Mouse (Mus musculus) left cerebral cortex, postnatal 14 days (tissue): Measurements from ENCODE around the gene Xrcc4. TPM values are rescaled to one million over a fixed set of nuclear protein-coding genes. Genes with fewer than 3 reads are reported as not detected.
"Not testable (repeated sequence)": the region's sequence is repeated elsewhere in the genome, so short reads cannot be mapped to it uniquely, and the experiment has no call there.

Experiments
- DNase-seq, 2 experiments: peaks; one replicate each; pipeline ENCODE4 v3.0.0; 2021 to 2022; ENCODE audit warnings: low spot score in 2 of 2, mixed read lengths in 1 of 2
- intact Hi-C: fragments of 180-260 bp; cut with DNase I; formaldehyde crosslinking; loops from one replicate; pipeline ENCODE4 v1.15.1; 2025
- total RNA-seq, 2 experiments: library from RNA; stranded (reverse); gene quantifications; 2 replicates each; pipeline ENCODE4 v1.2.3; 2021

Xrcc4 gene
- total RNA-seq, 2 experiments from 2014 or later, result 13.7 to 18.0 TPM

DNA sequence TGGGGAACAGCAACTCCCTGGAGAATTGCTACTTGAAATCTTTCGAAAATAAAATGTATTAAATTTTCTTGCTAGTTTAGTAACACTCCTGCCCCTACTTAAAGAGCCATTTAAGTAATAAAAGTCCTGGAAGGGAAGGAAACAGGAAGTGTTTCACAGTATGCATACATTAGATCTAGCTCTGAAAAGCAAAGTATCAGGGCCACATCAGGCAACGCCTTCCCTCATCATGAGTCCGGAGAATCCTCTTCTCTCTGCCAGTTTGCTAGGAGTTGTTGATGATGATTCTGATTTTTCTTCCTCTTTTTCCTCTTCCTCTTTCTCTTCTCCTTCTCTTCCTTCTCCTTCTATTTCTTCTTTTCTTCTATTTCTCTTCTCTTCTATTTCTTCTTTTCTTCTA is 250.8 kb downstream of the Xrcc4 start:
- no peak for DNase-seq
- intact Hi-C loops, result no loop called here

- DNase-seq, result no peak
- intact Hi-C loops, result no loop called here
Measured at GRCm38 (mm10) chr13:89834485-89834884, 254.9 kb downstream of the Xrcc4 start.

DNA sequence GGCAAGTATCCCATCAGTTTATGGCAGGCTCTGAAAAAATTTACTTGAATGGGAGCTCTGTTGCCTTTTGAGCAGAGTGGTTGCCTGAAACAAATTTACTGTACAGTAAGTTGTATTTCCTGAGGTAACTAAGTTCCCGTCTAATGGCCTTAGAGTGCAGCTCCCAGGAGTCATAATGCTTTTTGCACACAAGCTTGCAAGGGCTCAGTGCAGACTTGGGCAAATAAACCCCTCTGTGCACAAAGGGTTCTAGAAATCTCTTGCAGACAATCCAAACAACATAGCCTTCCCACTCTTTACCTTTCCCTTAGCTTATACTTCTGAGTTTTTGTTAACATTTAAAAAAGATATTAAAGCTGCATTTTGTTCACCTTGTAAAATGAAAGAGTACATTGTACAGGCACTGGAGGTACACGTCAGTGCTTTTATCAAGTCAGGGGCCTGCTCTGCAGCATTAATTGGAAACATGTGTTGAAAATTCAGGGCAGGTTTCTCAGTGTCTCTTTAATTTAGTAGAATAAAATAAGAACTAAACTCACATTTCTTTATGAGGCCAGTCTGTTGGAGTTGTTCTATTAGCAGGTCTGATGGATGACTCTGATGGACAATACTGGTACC is 256.2 kb downstream of the Xrcc4 start:
- no peak for DNase-seq
- intact Hi-C loops, result no loop called here

GRCm38 (mm10) chr13:89828429-89828970 is 260.9 kb downstream of the Xrcc4 start:
- intact Hi-C loops, result no loop called here
- DNase-seq, result no peak

- intact Hi-C loops, result no loop called here
- no peak for DNase-seq
Measured at GRCm38 (mm10) chr13:89827838-89828237, 261.6 kb downstream of the Xrcc4 start.

- intact Hi-C loops, result no loop called here
- no peak for DNase-seq
Measured at GRCm38 (mm10) chr13:89814543-89814942, 274.9 kb downstream of the Xrcc4 start.

GRCm38 (mm10) chr13:89812169-89812568 is 277.2 kb downstream of the Xrcc4 start:
- DNase-seq, result no peak
- intact Hi-C loops, result no loop called here

- DNase-seq, result no peak
Measured at GRCm38 (mm10) chr13:89809024-89809423, 280.4 kb downstream of the Xrcc4 start.

GRCm38 (mm10) chr13:89801901-89802300 is 287.5 kb downstream of the Xrcc4 start:
- DNase-seq, result no peak
- intact Hi-C loops, result no loop called here

More at GRCm38 (mm10) chr13:89809024-89809423, 280.4 kb downstream of the Xrcc4 start:
- intact Hi-C loops, result no loop called here

DNA sequence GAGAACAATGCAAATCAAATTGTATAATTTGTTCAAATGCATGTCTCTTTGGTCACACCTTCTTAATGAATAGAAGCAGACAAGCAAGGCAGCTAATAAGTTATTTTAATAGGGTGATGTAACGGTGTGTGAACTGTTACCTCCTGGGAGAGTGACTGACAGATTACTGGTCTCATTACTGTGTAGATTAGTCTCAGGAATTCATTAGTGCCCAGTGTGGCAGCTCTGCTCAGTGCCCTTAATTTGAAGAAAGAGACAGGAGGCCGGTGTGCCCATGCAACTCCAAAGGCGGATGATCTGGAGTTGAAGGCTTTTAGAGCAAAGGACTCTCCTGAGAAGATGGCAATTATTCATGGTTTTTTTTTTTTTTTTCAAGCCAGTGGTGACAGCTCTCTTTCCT is 291.7 kb downstream of the Xrcc4 start:
- no peak for DNase-seq
- intact Hi-C loops, result no loop called here

GRCm38 (mm10) chr13:89791475-89791874 is 297.9 kb downstream of the Xrcc4 start:
- DNase-seq, result no peak

GRCm38 (mm10) chr13:89782886-89783285 is 306.5 kb downstream of the Xrcc4 start:
- intact Hi-C loops, result no loop called here

More at GRCm38 (mm10) chr13:89791475-89791874, 297.9 kb downstream of the Xrcc4 start:
- intact Hi-C loops, result no loop called here

DNA sequence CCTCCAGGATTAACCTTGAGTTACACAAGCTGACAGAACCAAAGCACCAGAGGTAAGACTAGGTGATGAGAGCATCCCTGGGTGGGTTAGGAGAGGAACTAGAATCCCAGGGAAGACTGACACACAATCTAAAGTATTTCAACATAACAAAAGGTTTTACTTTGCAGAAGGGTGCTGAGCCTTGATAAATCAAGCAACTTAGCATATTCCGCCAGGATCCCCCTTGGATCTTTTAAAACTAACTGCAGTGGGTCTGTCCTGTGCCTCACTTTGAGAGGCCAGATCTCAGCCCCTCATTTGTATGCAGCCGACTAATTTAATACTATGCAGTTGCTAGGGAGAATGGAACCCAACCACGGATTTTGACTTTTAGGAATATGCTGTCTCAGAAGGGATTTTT is 309.1 kb downstream of the Xrcc4 start:
- DNase-seq, result no peak
- intact Hi-C loops, result no loop called here

More at GRCm38 (mm10) chr13:89782886-89783285, 306.5 kb downstream of the Xrcc4 start:
- no peak for DNase-seq

DNA sequence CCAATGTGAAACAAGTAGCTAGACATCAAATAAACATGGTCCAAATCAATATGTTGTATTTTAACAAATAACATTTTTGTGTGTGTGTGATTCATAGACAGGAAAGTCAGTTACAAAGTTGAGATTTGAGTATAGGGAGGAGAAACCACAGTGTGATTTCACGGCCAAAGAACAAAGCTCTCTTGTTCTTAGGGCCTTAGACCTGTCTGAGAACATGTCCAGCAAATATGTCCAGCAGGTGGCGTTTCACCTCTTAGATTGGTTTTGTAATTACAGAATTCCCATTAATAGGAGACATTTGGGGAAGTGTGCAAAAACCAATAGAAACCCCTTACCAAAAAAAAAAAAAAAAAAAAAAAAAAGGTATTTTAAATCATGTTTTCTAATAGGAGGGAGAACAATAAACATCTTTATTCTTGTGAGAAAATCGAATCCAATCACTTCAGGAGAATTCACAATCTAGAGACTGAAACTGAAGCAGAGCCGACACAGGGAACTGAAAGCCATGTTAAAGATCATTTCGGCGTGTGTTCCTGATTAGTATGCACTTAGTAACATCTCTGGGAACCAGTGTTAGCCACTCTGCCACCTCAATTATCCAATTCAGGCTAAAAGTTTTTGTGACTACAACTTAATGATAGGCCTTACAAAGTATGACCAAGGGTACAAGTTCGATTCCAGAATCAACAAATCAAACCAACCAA is 310.0 kb downstream of the Xrcc4 start:
- peak; percentile 30 to 72 for DNase-seq
- intact Hi-C loops, result loop anchor here (5.0 kb wide), 1 partner anchor 1063 kb away; no protein-coding TSS in a partner anchor

- intact Hi-C loops, result loop anchor here (5.0 kb wide), 1 partner anchor 1065 kb away; no protein-coding TSS in a partner anchor
- no peak for DNase-seq
Measured at GRCm38 (mm10) chr13:89777764-89778163, 311.6 kb downstream of the Xrcc4 start.

DNA sequence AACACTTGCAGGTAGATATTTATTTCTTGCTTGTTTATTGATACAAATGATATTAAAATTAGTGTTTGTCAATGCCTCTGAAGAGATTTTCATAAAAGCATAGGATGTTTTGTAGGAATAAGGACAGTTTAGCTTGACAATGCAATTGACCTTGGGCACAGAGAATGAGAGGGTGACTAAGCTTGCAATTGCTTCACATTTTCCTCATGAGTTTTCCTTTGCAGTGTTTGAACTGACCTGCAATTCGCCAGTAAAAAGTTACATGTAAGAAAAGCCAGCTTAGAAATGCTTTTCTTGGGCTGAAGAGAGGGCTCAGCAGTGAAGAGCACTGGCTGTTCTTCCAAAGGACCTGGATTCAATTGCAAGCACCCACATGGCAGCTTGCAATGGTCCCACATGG is 312.3 kb downstream of the Xrcc4 start:
- DNase-seq, result no peak
- intact Hi-C loops, result loop anchor here (5.0 kb wide), 1 partner anchor 1065 kb away; no protein-coding TSS in a partner anchor

- intact Hi-C loops, result no loop called here
- no peak for DNase-seq
Measured at GRCm38 (mm10) chr13:89766551-89766950, 322.9 kb downstream of the Xrcc4 start.

DNA sequence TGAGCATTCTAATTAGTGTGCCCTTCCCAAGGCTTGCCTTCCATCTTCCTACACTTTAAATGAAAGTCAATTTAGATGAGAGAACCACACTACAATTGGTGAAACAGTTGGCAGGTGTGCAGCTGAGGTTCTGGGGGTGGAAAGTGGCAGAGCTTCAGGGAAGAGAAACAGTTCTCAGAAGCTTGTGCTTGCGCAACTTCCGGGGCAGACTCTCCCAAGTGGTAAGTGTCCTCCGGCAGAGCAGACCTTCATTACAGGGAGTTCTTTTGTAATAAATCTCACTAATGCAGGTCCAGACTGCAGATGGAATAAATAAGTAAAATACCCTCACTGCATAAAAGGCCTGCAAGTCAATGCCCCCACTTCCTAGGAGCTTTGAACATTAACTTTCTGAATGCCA is 323.4 kb downstream of the Xrcc4 start:
- no peak for DNase-seq
- intact Hi-C loops, result no loop called here

GRCm38 (mm10) chr13:89762339-89762738 is 327.1 kb downstream of the Xrcc4 start:
- no peak for DNase-seq
- intact Hi-C loops, result no loop called here

GRCm38 (mm10) chr13:89756347-89756746 is 333.1 kb downstream of the Xrcc4 start:
- intact Hi-C loops, result no loop called here
- DNase-seq, result no peak

DNA sequence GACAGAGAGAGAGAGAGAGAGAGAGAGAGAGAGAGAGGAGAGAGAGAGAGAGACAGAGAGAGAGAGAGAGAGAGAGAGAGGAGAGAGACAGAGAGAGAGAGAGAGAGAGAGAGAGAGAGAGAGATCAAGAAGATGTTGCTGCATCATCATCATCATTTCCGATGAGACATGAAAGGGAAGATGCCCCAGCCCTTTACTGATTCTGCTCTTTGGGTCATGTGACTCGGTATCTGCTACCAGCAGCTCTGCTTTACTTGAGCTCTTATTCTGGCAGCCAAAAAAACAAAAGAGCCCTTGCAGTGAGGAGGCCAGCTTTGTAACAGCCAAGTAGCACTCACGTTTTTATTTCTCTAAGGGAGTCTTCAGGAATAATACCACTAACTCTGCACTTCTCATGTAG is 338.8 kb downstream of the Xrcc4 start:
- intact Hi-C loops, DNase-seq: not testable (repeated sequence)
